Mouse (Mus musculus) kidney, postnatal 36 days (tissue): Measurements from ENCODE around the gene Krt80.

Source experiments
- DNase-seq, 2 experiments: peaks; one replicate each; pipeline ENCODE4 v3.0.0; 2021 to 2022; ENCODE audit warnings: mixed read lengths in 2 of 2

The Krt80 gene

GRCm38 (mm10) chr15:101316279-101316912, 53.6 kb downstream of the Krt80 start:
- DNase-seq = no peak

- peak; percentile 91 to 92 for DNase-seq
Observed at GRCm38 (mm10) chr15:101315832-101316231, 54.1 kb downstream of the Krt80 start.

- no peak for DNase-seq
Observed at GRCm38 (mm10) chr15:101315378-101315777, 54.6 kb downstream of the Krt80 start.

GRCm38 (mm10) chr15:101312006-101312405, 58.0 kb downstream of the Krt80 start:
- no peak for DNase-seq

GRCm38 (mm10) chr15:101311087-101311770, 58.7 kb downstream of the Krt80 start:
- no peak for DNase-seq

- DNase-seq = no peak
Observed at GRCm38 (mm10) chr15:101309493-101309892, 60.5 kb downstream of the Krt80 start.

- DNase-seq = no peak
Observed at GRCm38 (mm10) chr15:101308440-101309348, 61.3 kb downstream of the Krt80 start.

- no peak for DNase-seq
Observed at GRCm38 (mm10) chr15:101306459-101306858, 63.5 kb downstream of the Krt80 start.

- no peak for DNase-seq
Observed at GRCm38 (mm10) chr15:101303830-101304229, 66.1 kb downstream of the Krt80 start.

- DNase-seq = no peak
Observed at GRCm38 (mm10) chr15:101302201-101302600, 67.8 kb downstream of the Krt80 start.

- no peak for DNase-seq
Observed at GRCm38 (mm10) chr15:101300128-101300527, 69.8 kb downstream of the Krt80 start.

- no peak for DNase-seq
Observed at GRCm38 (mm10) chr15:101299480-101299960, 70.4 kb downstream of the Krt80 start.

GRCm38 (mm10) chr15:101298550-101298949, 71.4 kb downstream of the Krt80 start:
- DNase-seq = peak in 1 of 2 experiments; percentile 49

- DNase-seq = no peak
Observed at GRCm38 (mm10) chr15:101297988-101298387, 72.0 kb downstream of the Krt80 start.
